Mouse (Mus musculus) heart, postnatal 0 days (tissue): ENCODE data around the gene Mgat4a. TPM values are rescaled to one million over a fixed set of nuclear protein-coding genes. Genes with fewer than 3 reads are reported as not detected.
"Not testable (repeated sequence)": the region's sequence is repeated elsewhere in the genome, so short reads cannot be mapped to it uniquely, and the experiment has no call there.

Source experiments
- ATAC-seq: fragments of 200-750 bp; cut with Nextera tagmentation; 2 replicates; pipeline ENCODE4 v1.8.0; 2017; ENCODE audit warnings: low read depth, moderate number of reproducible peaks, moderate library complexity; ENCODE audit not compliant: insufficient read depth
- DNase-seq: peaks from one replicate; pipeline ENCODE4 v3.0.0-alpha.2; 2016; ENCODE audit warnings: low spot score
- H3K27ac ChIP-seq: fragments of 300-500 bp; sonication (generic); 2 replicates; pipeline ENCODE4 v1.5.1; 2014; ENCODE audit warnings: low read depth, mild to moderate bottlenecking
- H3K27me3 ChIP-seq: fragments of 300-500 bp; sonication (generic); 2 replicates; pipeline ENCODE4 v1.6.1; 2014; ENCODE audit warnings: low read length, mixed read lengths; ENCODE audit not compliant: control insufficient read depth, insufficient read depth
- H3K36me3 ChIP-seq: fragments of 300-500 bp; sonication (generic); replicated peaks from 2 replicates; pipeline ENCODE4 v1.6.1; 2014; ENCODE audit warnings: low read length, mixed read lengths; ENCODE audit not compliant: control insufficient read depth, insufficient read depth
- H3K4me1 ChIP-seq: fragments of 300-500 bp; sonication (generic); 2 replicates; pipeline ENCODE4 v1.6.1; 2014; ENCODE audit warnings: antibody characterized with exemption; ENCODE audit not compliant: control insufficient read depth, insufficient read depth
- H3K4me2 ChIP-seq: fragments of 300-500 bp; sonication (generic); 2 replicates; pipeline ENCODE4 v1.6.1; 2014; ENCODE audit warnings: low read depth, mild to moderate bottlenecking, low read length, moderate library complexity
- H3K4me3 ChIP-seq: fragments of 300-500 bp; sonication (generic); 2 replicates; pipeline ENCODE4 v1.5.1; 2014; ENCODE audit warnings: low read depth, low read length
- H3K9ac ChIP-seq: fragments of 300-500 bp; sonication (generic); replicated peaks from 2 replicates; pipeline ENCODE4 v1.6.1; 2014; ENCODE audit warnings: low read depth, low read length, mixed read lengths
- H3K9me3 ChIP-seq: fragments of 300-500 bp; sonication (generic); replicated peaks from 2 replicates; pipeline ENCODE4 v1.6.1; 2016; ENCODE audit warnings: low read length; ENCODE audit not compliant: control insufficient read depth
- CTCF ChIP-seq: IDR thresholded peaks from 2 replicates; pipeline ENCODE4 v1.5.1; 2016; ENCODE audit warnings: antibody characterized with exemption, control low read depth, low read depth
- EP300 ChIP-seq: IDR thresholded peaks from 2 replicates; pipeline ENCODE4 v1.6.1; 2016; ENCODE audit warnings: antibody characterized with exemption, low read depth
- WGBS: fragments of 180-500 bp; shearing (Covaris S2); extraction: QIAGEN DNeasy Blood & Tissue Kit; methylation state at CpG from one replicate; pipeline ENCODE4 v1.1.7; 2014; 5-methylcytosine and 5-hydroxymethylcytosine counted together
- polyA plus RNA-seq: library from polyadenylated mRNA; unstranded; fragments of >200 nt; fragmentation: Nextera tagmentation; extraction: Ambion mirVana; gene quantifications from 2 replicates; pipeline ENCODE4 v1.2.1, GENCODE M21; 2015
- total RNA-seq: library from RNA; depleted of rRNA; stranded (reverse); fragments of >200 nt; gene quantifications from 2 replicates; pipeline ENCODE4 v1.2.3, GENCODE M21; 2014; ENCODE audit warnings: low replicate concordance

Mgat4a gene
- total and polyA plus RNA-seq, 2 experiments from 2014 or later: 4.4 to 7.3 TPM

DNA sequence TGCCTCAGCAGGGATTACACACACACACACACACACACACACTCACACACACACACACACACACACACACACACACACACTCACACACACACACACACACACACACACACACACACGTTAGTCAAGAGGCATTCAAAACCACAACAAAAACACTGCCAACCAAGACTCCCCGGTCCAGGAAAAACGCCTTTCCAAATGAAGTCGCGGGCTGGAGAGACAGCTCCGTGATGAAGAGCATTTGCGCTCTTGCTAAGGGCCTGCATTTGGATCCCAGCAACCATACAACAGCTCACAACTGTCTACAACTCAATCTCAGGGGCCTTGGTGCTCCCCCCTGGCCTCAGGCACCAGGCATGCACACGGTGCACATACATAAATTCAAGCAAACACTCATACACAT is 10.8 kb downstream of the Mgat4a start:
- WGBS: 67% methylated on average over 8 of the region's 8 CpGs
- no peak for TF ChIP-seq CTCF
- no peak for TF ChIP-seq EP300
- no peak overlapping the region for H3K4me2 ChIP-seq
- ATAC-seq (no peak), DNase-seq (no peak)
- H3K9me3 ChIP-seq: no peaks in the 10 kb centered on the region
- H3K27ac ChIP-seq: no peak overlapping the region; the same call in 1 of the 2 replicates
- no peaks in the 10 kb centered on the region for H3K27me3 ChIP-seq
- no peaks in the 10 kb centered on the region for H3K4me1 ChIP-seq
- H3K36me3 ChIP-seq: no peaks in the 10 kb centered on the region; the same call in 1 of the 2 replicates
- H3K4me3 ChIP-seq: no peak overlapping the region
- H3K9ac ChIP-seq: no peak overlapping the region

DNA sequence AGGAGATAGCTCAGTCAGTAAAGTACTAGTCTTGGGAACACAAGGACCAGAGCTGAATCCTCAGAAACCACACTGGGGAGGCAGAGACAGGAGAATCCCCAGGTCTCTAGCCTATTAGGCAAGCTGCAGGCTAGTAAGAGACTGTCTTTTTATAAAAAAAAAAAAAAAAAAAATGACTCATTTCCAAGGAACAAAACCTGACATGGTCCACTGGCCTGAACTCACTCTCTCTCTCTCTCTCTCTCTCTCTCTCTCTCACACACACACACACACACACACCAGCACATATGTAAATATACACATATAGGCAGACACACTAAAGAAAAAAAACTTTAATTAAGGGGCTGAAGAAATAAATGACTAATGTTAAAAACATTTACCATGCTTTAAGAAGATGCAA is 14.6 kb downstream of the Mgat4a start:
- H3K9ac ChIP-seq: no peak overlapping the region
- DNase-seq (no peak), ATAC-seq (no peak)
- no peak overlapping the region for H3K4me3 ChIP-seq
- TF ChIP-seq CTCF (no peak), EP300 (no peak)
- H3K4me1 ChIP-seq: no peaks in the 10 kb centered on the region
- no peaks in the 10 kb centered on the region for H3K36me3 ChIP-seq
- no peaks in the 10 kb centered on the region for H3K27me3 ChIP-seq
- H3K4me2 ChIP-seq: no peak overlapping the region
- no peak overlapping the region for H3K27ac ChIP-seq
- H3K9me3 ChIP-seq: no peaks in the 10 kb centered on the region

DNA sequence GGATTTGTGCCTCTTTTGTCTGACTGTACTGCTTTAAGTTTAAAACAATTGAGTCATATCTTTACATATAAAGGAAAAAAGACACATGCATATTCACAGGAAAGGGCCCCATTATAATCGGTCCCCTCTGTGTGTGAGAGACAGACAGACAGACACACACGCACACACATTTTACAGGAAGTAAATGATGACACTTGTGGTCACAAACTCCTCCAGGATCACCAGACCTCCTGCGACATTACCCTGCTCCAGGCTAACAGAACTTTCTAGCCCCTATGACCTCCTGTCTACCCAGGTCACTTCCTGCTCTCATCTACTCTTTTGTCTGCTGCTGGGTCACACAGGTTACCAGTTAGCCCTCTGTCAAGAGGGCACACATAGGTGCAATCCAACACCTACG is 16.1 kb downstream of the Mgat4a start:
- H3K27me3 ChIP-seq: no peaks in the 10 kb centered on the region
- H3K9me3 ChIP-seq: no peaks in the 10 kb centered on the region
- no peaks in the 10 kb centered on the region for H3K36me3 ChIP-seq
- H3K27ac ChIP-seq: no peak overlapping the region
- no peak overlapping the region for H3K4me3 ChIP-seq
- DNase-seq: no peak
- H3K9ac ChIP-seq: no peak overlapping the region
- no peaks in the 10 kb centered on the region for H3K4me1 ChIP-seq
- ATAC-seq: no peak
- TF ChIP-seq EP300: no peak
- TF ChIP-seq CTCF: no peak
- 74% methylated on average over 4 of the region's 4 CpGs for WGBS
- H3K4me2 ChIP-seq: no peak overlapping the region

DNA sequence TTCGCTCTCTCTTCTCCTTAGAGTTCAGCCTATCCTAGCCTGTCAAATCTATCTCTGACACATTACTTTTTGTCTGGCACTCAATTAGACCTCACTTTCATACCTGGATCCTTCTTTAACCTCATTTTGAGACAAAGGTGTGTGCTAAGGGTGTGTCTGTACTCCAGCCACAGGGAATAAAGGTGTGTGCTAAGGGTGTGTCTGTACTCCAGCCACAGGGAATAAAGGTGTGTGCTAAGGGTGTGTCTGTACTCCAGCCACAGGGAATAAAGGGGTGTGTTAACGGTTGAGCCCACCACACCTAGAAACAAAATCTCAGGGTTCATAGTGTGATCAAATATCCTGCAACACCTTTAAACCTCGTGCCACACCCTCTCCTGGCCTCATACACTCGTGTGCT is 16.7 kb downstream of the Mgat4a start:
- WGBS: 86% methylated on average over 4 of the region's 4 CpGs
- H3K27ac ChIP-seq, DNase-seq, H3K4me1 ChIP-seq, H3K27me3 ChIP-seq, H3K36me3 ChIP-seq, ATAC-seq, H3K9ac ChIP-seq, H3K9me3 ChIP-seq, H3K4me2 ChIP-seq, H3K4me3 ChIP-seq: not testable (repeated sequence)

DNA sequence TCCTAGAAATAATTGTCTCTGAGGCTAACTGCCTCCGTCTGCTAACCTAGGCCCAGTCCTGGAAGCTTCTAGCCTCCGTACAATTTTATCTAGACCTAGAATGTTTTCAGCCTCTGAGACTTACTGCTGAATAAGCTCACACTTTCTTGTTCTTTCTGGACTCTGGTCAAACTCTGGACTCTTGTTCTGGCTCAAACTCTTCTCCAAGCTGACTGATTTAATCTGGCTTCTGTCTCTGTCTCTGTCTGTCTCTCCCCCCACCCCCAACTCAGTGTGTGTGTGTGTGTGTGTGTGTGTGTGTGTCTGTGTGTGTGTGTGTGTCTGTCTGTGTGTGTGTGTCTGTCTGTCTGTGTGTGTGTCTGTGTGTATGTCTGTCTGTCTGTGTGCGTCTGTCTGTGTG is 17.3 kb downstream of the Mgat4a start:
- not testable (repeated sequence) for H3K36me3 ChIP-seq, H3K4me1 ChIP-seq, H3K27ac ChIP-seq, DNase-seq, H3K27me3 ChIP-seq, ATAC-seq, H3K9ac ChIP-seq, H3K4me2 ChIP-seq, H3K9me3 ChIP-seq, H3K4me3 ChIP-seq
- WGBS: 70% methylated on average over 3 of the region's 3 CpGs

DNA sequence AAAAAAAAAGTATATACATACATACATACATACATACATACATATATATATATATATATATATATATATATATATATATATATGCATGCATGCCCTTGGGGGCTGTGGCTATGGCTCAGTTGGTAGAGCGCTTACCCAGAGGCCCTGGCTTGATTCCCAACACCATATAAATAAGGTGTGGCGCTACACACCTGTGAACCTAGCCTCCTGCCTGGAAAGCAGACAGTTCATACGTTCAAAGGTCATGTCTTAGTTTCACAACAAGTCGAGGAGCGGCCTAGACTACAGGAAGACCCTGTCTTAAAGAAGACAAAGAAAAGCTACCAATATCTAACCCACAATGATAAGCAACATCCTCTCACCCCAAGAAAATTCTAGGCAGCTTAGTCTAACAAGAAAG is 18.7 kb downstream of the Mgat4a start:
- 75% methylated on average over 5 of the region's 5 CpGs for WGBS
- TF ChIP-seq CTCF (no peak), EP300 (no peak)
- Histone ChIP-seq H3K4me1 (no peaks in the 10 kb centered on the region), H3K4me3 (no peak overlapping the region), H3K9ac (no peak overlapping the region), H3K9me3 (no peaks in the 10 kb centered on the region), H3K4me2 (no peak overlapping the region), H3K36me3 (no peaks in the 10 kb centered on the region), H3K27ac (no peak overlapping the region), H3K27me3 (no peaks in the 10 kb centered on the region)
- ATAC-seq: no peak
- DNase-seq: no peak
